Mouse (Mus musculus) cerebellum, postnatal 4 days (tissue): Measurements from ENCODE around the gene Myo1e.

Experiments
- DNase-seq, 2 experiments: peaks; one replicate each; pipeline ENCODE4 v3.0.0; 2022; ENCODE audit warnings: low spot score in 2 of 2, mixed read lengths in 1 of 2

Gene Myo1e

DNA sequence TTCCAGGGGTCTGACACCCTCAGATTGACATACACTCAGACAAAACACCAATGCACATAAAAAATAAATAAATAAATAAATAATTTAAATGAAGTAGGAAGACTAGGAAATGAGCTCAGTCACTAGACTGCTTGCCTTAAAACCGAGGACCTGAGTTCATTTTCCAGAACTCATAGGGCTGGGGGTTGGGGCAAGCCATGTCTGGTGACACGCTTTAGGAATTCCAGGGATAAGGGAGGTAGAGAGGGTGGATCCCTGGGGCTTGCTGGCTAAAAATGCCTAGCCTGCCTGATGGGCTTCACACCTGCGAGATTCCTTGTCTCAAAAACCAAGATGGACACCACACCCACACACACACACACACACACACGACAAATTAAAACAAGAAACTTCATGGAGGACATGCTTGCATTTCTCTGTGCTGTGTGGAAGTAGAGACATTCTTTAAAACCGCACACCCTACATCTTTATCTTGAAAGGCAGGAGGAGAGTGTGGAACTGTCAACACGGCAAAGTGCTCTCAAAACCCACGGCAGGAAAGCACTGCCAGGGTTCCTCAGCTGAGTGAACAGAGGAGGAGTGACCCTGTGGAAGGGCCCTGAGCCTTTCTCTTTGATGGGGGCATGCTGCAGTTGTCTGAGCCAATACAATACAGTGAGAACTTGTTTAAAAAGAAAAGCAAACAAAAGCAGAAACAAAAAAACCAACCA is 13.5 kb downstream of the Myo1e start:
- no peak for DNase-seq

DNA sequence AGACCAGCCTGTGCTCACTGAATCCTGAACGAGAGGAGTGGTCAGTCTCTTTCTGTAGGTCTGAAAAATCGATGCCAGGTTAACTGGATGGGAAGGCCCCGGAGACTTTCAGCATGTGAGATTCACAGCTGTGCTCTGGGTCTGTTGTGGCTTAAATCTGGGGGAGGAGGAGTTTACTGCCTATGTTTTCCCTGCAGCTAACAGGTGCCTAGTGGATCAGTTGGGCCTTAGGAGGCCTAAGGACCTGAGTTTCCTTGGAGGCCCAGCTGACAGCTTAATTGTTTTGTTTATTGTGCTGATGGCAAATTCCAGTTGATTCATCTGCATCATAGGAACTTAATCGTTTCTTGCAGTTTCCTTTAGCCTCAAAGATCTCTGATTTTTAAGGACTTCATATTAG is 16.0 kb downstream of the Myo1e start:
- no peak for DNase-seq

- no peak for DNase-seq
Observed at GRCm38 (mm10) chr9:70224046-70224445, 16.9 kb downstream of the Myo1e start.

- no peak for DNase-seq
Observed at GRCm38 (mm10) chr9:70226359-70226758, 19.2 kb downstream of the Myo1e start.

DNA sequence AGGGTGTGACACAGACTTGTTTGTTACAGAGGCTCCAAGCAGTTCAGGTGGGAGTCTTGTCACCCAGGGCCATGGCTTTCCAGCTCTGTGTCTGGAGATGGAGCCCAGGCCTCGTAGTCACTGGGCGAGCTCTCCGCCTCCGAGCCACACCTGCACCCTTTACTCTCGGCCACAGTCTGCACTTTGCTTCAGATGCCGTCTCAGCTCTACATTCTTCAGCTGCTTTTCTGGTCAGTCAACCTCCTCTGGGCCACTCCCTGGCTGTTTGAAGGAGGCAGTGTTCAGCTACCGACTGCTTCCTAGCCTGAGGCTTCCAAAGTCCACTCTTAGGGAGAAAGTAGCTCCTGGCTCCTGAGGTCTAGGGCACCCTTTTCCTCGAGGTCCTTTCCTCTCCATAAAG is 22.7 kb downstream of the Myo1e start:
- DNase-seq: no peak

DNA sequence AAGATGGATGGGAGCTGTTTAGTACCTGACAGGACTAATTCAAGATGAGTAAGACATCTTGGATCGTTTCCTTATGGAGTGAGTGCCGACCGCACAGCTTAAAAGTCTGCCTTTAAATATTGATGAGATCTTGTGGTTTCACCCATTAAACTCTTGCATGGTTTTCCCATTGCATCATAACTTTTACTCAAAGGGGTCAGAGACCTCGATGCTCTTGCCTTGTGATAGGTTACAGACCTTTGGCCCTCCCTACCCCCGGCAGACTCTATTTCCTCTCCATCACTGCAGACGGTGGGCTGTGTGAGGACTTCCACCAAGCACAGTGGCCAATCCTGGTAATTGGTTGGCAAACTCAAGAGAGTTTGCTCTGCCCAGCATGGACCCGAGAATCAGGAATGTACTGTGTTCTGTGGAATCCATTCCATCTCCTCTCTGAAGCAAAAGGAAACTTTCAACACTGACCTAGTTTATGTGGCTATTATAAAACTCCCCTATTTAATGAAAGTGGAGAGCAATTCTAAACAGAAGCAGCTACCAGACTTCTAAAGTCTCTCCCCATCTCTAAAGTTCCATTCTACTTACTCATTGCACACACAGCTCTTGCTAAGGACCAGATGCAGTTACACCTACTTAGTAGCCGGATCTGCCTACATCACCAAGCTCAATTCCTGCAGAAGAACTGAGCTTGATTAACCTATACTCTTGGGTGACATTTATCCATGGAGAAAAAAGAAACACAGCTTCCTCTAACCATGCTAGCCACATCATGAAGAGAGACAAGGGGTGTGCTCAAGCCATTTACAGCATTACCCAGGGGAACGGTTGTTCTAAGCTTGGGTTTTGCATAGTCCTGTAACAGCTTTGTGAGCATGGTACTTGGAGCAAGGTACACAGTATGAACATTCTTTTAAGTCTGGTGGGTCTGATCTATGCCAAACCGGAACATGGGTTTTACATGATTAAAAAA is 25.2 kb downstream of the Myo1e start:
- DNase-seq: no peak

DNA sequence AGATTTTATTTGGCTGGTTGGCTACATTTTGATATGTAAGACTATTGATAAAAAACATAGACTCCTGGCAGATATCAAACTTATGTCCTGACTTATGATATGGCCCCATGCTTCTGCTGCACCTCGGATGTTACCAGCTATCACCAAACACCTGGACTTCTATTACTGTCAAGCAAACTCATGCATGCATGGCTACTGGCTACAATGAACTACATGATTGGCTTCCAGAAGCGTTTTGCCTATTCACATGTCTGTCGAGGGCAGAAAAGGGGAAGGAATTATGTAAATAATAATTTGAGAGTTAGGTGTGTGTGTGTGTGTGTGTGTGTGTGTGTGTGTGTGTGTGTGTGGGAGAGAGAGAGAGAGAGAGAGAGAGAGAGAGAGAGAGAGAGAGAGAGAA is 30.0 kb downstream of the Myo1e start:
- no peak for DNase-seq

DNA sequence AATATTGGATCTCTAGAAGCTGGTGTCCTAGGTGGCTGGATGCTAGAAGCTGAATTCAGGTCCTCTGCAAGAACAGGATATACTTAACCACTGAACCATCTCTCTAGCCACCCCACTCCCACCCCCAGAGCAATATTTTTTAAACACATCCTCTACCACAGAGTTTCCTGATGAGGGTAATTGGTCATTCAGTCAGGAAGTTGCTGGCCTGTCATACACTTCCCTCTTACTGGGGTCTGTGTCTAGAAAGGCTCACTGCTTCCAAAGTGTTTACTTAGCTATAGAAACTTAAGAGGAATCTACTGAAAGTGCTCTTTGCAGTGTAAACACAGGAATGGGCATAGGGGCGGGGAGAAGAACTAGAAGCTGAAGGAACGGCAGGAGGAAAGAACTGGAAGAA is 30.4 kb downstream of the Myo1e start:
- no peak for DNase-seq

DNA sequence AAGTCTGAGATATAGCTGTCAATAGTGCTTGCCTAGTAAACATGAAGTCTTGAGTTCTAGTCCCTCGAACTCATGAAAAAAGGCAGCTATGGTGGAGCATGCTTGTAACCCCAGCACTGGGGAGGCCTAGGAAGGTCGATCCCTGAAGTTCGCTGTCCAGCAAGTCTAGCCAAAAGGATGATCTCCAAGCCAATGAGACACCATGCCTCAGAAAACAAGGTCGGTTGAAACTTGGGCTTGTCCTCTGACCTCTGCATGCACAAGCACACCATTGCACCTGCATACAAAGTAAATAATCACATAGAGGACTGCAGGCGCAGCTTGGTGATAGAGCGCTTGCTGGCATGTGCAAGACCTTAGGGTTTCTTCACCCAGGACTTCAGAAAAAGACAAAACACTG is 31.2 kb downstream of the Myo1e start:
- DNase-seq: no peak

- no peak for DNase-seq
Observed at GRCm38 (mm10) chr9:70239229-70239628, 32.1 kb downstream of the Myo1e start.

- DNase-seq: no peak
Observed at GRCm38 (mm10) chr9:70240703-70241410, 33.7 kb downstream of the Myo1e start.

GRCm38 (mm10) chr9:70241411-70241961 is 34.3 kb downstream of the Myo1e start:
- no peak for DNase-seq

DNA sequence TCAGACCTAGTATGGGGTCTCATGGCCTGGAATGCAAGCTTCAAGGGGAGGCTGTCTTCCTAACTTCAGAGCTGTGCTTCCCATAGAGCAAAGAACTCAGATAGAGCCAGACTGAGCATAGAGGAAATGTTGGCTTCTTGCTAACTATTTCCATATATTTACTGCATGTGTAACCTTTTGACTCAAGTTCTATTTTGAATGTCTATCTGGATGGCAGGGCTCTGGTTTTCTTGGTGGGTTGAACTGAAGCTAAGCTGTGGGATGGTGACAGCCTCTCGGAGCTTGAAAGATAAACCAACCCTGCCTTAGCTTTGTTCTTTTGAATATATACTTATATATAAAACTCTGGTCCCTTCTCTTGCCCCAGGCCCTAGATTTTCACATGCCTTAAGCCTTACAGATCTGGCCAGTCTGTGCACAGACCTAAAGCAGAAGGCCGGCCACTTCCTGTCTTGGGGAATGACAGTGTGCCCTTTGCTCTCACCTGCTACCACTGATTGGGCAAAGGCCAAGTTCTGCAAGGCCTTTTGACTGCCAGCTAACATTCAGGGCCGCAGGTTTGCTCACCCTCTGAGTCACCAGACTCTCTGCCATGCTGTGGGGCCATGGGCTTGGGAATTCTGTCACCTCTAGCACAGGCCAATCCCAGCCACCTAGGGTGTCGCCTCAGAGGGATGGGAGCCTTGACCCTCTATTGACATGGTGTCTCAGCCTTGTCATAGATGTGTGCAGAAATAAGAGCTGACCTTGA is 35.1 kb downstream of the Myo1e start:
- DNase-seq: no peak

DNA sequence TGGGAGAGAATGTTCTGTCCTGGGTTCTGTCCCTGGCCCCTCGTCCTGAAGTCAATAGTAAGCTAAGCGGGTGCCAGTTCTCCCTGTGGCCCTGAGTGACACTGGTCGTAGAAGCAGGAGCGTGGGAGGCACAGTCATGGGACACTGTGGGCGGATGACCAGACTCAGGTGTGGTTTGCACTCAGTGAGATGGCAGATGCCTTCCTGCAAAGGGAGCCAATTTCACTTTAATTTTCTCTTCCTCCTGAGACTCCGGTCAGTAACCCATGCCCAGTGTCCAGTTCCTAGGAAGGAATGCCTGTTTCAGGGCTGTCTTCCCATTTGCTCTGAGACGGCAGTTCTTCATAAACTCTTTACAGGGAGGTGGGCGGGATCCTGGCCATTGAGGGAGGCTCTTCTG is 36.1 kb downstream of the Myo1e start:
- no peak for DNase-seq

DNA sequence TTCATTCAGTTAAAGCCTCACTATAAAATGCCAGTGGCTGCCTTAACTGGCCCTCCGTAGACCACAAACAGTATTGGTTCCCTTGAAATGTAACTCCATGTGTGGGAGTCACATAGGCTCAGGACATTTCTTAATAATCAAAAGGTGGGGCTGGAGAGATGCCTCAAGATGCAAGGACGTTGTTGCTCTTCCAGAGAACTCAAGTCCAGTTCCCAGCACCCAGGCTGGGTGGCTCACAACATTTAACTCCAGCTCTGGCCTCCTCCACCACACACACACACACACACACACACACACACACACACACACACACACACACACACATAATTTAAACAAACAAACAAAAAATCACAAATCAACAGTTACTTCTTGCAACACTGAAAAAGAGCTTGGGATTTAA is 36.6 kb downstream of the Myo1e start:
- no peak for DNase-seq

- no peak for DNase-seq
Observed at GRCm38 (mm10) chr9:70244115-70244514, 37.0 kb downstream of the Myo1e start.

- no peak for DNase-seq
Observed at GRCm38 (mm10) chr9:70245040-70245439, 37.9 kb downstream of the Myo1e start.

DNA sequence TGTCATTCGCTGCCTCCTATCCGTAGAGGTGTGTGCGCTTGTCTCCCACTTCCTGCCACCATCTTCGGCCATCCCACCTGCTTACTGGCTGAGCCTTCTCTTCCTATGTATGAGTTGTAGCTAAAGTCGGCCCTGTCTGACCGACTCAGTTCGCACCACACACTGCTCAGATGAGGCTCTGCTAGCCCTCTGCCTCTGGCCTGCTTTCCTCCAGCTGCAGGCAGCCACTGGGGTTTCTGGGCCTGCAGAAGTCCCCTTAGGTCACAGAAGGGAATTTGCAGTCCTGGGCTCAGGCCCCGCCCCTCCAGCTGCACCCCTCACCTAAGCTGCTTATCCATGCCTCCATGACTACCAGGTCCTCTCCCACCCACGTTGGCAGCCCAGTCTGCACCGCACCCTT is 39.3 kb downstream of the Myo1e start:
- no peak for DNase-seq

DNA sequence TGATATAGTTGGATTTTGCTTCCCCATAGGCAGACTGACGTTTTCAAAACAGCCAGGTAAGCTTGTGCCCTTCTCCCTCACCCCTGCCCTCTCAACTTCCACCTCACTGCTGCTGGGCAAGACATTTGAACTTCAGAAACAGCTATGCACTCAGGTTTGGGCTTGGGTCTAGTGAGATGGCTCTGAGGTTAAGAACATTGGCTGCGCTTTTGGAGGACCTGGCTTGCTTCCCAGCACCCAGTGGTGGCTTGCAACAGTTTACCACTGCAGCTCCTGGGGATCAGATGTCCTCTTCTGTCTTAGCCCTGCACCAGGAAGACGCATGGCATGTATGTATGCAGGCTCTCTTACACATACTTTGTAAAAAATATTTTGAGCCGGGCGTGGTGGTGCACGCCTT is 40.9 kb downstream of the Myo1e start:
- DNase-seq: no peak

DNA sequence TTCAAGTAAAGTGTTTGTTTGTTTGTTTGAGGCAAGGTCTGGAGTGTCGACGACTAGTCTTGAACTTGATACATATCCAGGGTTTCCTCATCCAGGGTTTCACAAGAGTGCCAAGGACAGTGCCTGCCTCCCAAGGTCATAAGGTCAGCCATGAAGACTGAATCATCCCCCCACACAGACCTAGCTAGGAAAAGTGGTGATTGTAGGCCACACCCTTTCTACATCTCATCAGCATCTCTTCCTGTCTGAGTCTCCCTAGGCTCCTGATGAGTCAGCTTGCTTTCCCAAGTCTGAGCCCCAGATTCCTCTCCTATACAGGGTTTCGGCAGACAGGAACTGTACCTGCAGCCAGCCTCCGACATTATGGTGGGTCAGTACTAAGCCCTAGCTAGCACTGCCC is 41.7 kb downstream of the Myo1e start:
- no peak for DNase-seq
